Mouse (Mus musculus) lung, embryonic 15.5 days (tissue): Measurements from ENCODE around the gene Plppr2. TPM values are rescaled to one million over a fixed set of nuclear protein-coding genes. Genes with fewer than 3 reads are reported as not detected.

Experiments used
- ATAC-seq: fragments of 200-750 bp; cut with Nextera tagmentation; 2 replicates; pipeline ENCODE4 v1.8.0; 2017; ENCODE audit warnings: moderate number of reproducible peaks, borderline replicate concordance; ENCODE audit not compliant: low FRiP score, low TSS enrichment; ENCODE audit errors: extremely low read depth
- H3K27ac ChIP-seq: fragments of 300-500 bp; sonication (generic); 2 replicates; pipeline ENCODE4 v1.5.1; 2015; ENCODE audit warnings: moderate library complexity, mild to moderate bottlenecking, inconsistent platforms
- H3K27me3 ChIP-seq: fragments of 300-500 bp; sonication (generic); 2 replicates; pipeline ENCODE4 v1.6.1; 2015; ENCODE audit warnings: inconsistent platforms
- H3K36me3 ChIP-seq: fragments of 300-500 bp; sonication (generic); 2 replicates; pipeline ENCODE4 v1.6.1; 2015; ENCODE audit warnings: inconsistent platforms
- H3K4me1 ChIP-seq: fragments of 300-500 bp; sonication (generic); 2 replicates; pipeline ENCODE4 v1.6.1; 2015; ENCODE audit warnings: inconsistent platforms
- H3K4me2 ChIP-seq: fragments of 300-500 bp; sonication (generic); 2 replicates; pipeline ENCODE4 v1.6.1; 2015; ENCODE audit warnings: inconsistent platforms, mild to moderate bottlenecking, moderate library complexity
- H3K4me3 ChIP-seq: fragments of 300-500 bp; sonication (generic); 2 replicates; pipeline ENCODE4 v1.5.1; 2015; ENCODE audit warnings: mild to moderate bottlenecking, inconsistent platforms
- H3K9ac ChIP-seq: fragments of 300-500 bp; sonication (generic); 2 replicates; pipeline ENCODE4 v1.6.1; 2015; ENCODE audit warnings: inconsistent platforms
- H3K9me3 ChIP-seq: fragments of 300-500 bp; sonication (generic); 2 replicates; pipeline ENCODE4 v1.6.1; 2016; ENCODE audit warnings: inconsistent platforms
- WGBS: fragments of 180-500 bp; shearing (Covaris S2); methylation state at CpG from one replicate; pipeline ENCODE4 v1.1.7; 2015; 5-methylcytosine and 5-hydroxymethylcytosine counted together
- polyA plus RNA-seq: library from polyadenylated mRNA; unstranded; fragments of >200 nt; fragmentation: Nextera tagmentation; extraction: Ambion mirVana; gene quantifications from 2 replicates; pipeline ENCODE4 v1.2.1, GENCODE M21; 2015

Gene Plppr2
- polyA plus RNA-seq: 7.8 and 8.0 TPM in 2 replicates

DNA sequence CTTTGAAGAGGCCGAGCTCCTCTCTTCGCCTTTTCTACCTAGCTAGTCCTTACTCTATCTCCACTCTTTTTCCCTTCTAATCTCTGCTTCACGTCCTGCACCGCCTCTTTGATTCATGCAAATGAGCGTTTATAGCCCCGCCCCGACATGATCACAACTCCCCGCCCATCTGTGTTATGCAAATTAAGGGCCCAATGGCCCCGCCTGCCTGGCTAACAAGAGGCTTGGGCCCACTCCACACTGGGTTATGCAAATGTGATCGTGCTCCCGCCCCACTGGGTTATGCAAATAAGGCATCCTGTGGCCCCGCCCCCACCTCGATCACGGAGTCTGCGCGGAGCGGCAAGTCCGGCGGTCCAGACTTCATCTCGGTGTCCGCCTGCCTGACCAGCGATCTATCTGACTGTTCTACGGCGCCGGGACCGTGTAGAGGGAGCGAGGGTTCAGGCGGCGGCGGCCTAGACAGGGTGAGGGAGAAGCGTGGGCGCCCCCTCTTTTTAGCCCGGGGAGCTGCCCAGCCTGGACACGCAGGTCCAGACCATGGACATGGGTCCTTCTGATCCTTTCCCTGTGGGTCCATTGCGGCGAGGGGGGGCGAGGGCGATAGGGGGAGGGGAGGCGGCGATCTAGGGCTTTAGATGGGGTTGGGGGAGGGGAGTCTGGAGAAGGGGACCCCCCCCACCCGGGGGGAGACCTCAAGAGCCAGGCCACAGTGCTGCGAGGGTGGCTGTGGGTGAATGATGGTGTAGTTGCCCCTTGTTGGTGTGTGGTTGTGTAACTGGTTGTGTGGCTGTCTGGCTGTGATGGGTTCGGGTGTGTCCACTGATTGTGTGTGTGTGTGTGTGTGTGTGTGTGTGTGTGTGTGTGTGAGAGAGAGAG is at the start of gene Plppr2:
Gene Plppr2, plus strand, starts transcription at position 342 of the 879 bp plus-strand sequence.
- Histone ChIP-seq H3K27ac (peak within 1 kb of the TSS; percentile 69), H3K4me3 (peak within 1 kb of the TSS; percentile 60), H3K27me3 (no peaks in the 10 kb centered on the region), H3K4me2 (peak within 1 kb of the TSS; percentile 86), H3K9me3 (no peaks in the 10 kb centered on the region), H3K36me3 (no peaks in the 10 kb centered on the region), H3K9ac (peak within 1 kb of the TSS; percentile 52), H3K4me1 (peaks cover 15% of the 10 kb centered on the region)
- peak; percentile 98 for ATAC-seq
- 1% methylated on average over 43 of the region's 43 CpGs for WGBS

DNA sequence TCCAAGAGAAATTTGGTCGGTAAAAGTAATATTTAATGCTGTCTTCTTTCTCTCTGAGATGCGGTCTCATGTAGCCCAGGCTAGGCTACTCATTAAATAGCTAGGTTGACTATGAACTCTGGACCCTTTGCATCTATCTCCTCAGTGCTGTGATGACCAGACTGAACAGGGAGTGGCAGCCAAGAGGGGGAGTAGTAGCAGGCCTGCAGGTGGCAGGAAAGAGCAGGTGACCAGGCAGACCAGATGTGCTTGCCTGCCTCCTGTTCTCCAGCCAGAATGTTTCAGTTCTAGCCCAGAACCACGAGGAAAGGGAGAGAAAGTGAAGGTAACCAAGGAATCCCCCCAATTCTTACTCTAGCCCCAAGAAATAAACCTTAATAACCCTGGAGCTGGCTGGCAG is 47.6 kb upstream of the Plppr2 start:
- Histone ChIP-seq H3K9ac (no peak overlapping the region), H3K4me1 (no peaks in the 10 kb centered on the region), H3K4me2 (no peak overlapping the region), H3K9me3 (no peaks in the 10 kb centered on the region), H3K27me3 (0 out of 2 replicates have a peak, but pooled peaks cover 8% of the 10 kb centered on the region), H3K36me3 (no peaks in the 10 kb centered on the region), H3K4me3 (no peak overlapping the region), H3K27ac (no peak overlapping the region)
- WGBS: 60% methylated on average over 3 of the region's 3 CpGs
- no peak for ATAC-seq

DNA sequence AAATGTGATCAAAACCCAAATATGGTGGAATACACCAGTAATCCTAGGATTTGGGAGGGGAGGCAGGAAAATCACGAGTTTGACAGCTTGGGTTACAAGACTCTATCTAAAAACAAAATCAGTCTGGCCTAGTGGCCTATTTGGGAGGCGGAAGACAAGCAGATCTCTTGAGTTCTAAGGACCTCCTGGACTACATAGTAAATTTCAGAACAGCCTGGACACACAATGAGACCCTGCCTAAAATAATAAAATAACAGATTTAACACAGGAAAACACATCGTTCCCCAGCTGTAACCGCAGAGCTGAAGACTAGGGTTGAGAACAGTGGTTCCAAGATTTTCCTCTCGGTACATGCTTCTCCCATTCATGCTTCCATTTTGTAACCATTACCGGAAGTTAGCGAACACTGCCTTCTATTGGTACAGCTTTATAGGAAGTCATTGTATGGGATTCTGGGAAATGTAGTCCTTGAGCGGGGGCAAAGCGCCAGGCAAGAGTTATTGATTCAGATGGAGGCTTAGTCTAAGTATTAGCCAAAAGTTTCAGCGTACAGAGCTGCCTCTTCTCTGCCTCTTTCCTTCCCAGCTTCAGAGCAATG is 35.5 kb upstream of the Plppr2 start:
- H3K9ac ChIP-seq: no peak overlapping the region
- WGBS: 17% methylated on average over 10 of the region's 10 CpGs
- no peaks in the 10 kb centered on the region for H3K9me3 ChIP-seq
- no peaks in the 10 kb centered on the region for H3K36me3 ChIP-seq
- ATAC-seq: peak; percentile 85
- H3K4me2 ChIP-seq: peak overlapping the region; percentile 54
- no peak overlapping the region for H3K27ac ChIP-seq
- 0 out of 2 replicates have a peak, but pooled peaks cover 4% of the 10 kb centered on the region for H3K4me1 ChIP-seq
- peak overlapping the region; percentile 41 for H3K4me3 ChIP-seq
- H3K27me3 ChIP-seq: peaks cover 7% of the 10 kb centered on the region; the same call in 1 of the 2 replicates

DNA sequence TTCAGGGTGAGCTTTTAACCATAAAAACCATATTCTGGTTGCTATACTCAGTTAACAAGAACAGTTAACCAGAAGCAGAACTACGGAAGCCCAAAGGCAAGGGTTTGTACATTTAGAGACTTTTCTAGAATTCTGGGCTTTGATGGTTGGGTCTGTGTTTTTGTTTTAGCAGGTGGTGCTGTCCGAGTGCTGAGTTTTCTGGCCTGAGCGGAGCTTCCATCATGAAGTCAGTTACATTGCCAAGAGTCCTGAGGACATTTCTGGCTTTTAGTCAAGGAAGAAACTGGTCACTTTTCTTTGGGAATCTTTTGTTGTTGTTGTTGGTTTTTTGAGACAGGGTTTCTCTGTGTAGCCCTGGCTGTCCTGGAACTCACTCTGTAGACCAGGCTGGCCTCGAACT is 32.8 kb upstream of the Plppr2 start:
- no peak overlapping the region for H3K27ac ChIP-seq
- H3K9ac ChIP-seq: no peak overlapping the region
- H3K27me3 ChIP-seq: peaks cover 3% of the 10 kb centered on the region; the same call in 1 of the 2 replicates
- WGBS: 86% methylated on average over 4 of the region's 4 CpGs
- H3K4me3 ChIP-seq: no peak overlapping the region
- ATAC-seq: no peak
- 0 out of 2 replicates have a peak, but pooled peaks cover 4% of the 10 kb centered on the region for H3K4me1 ChIP-seq
- H3K9me3 ChIP-seq: no peaks in the 10 kb centered on the region
- no peak overlapping the region for H3K4me2 ChIP-seq
- no peaks in the 10 kb centered on the region for H3K36me3 ChIP-seq

DNA sequence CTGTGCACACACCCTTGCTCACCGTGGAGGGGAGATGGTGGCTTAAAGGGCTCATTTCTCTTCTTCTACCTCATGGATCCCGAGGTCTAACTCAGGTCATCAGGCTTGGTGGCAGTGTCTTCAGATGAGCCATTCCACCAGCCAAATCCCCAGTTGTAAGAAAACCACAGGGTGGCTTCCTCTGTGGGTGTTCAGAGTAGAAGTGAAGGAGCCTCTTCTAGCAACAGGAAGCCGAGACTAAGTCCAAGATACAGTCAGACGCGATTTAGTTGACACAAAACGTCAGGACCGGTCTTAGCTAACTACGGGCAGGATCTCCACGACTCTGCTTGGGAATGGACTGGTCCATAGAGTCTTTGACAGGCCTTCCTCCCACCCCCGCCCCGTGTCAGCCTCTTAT is 28.6 kb upstream of the Plppr2 start:
- Histone ChIP-seq H3K9ac (no peak overlapping the region), H3K4me2 (no peak overlapping the region), H3K4me3 (no peak overlapping the region), H3K27ac (no peak overlapping the region), H3K9me3 (no peaks in the 10 kb centered on the region), H3K36me3 (no peaks in the 10 kb centered on the region), H3K4me1 (no peaks in the 10 kb centered on the region), H3K27me3 (no peaks in the 10 kb centered on the region; the same call in 1 of the 2 replicates)
- ATAC-seq: no peak
- WGBS: 70% methylated on average over 11 of the region's 11 CpGs

DNA sequence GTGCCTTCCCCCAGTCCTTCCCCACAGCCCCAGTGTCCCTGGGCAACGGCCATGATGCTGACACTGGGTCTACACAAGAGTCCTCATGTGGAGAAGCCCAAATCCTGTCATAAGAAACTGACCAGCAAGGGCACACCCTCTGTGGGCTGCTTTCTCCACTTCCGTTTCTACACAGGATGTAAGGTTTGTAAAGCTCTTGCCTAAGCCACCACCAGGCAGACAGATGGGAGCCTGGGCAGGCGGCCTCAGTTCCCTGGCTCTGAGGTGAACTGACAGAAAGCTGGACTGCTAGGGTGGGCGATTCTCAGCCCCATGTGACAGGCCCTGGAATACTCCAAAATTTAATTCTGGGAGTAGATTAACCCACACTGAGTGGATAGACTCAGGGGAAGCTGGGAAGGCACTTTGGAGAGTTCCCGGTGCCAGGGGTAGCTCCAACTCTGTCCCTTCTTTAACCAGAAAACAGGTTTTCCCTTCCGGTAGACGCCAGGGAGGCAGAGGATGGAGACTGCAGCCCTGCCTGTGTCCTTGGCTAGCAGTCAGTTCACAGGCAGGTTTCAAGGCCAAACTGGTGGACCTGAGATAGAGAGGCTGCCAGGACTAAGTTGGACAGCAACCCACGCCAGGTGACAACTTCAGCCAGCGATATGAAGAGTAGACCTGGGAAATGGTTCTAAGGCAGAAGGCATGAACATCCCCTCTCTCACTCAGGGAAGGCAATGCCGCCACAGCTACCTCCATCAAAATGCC is 27.2 kb upstream of the Plppr2 start:
- Histone ChIP-seq H3K27me3 (no peaks in the 10 kb centered on the region), H3K36me3 (no peaks in the 10 kb centered on the region), H3K4me1 (no peaks in the 10 kb centered on the region), H3K4me3 (no peak overlapping the region), H3K27ac (no peak overlapping the region), H3K4me2 (no peak overlapping the region), H3K9me3 (no peaks in the 10 kb centered on the region), H3K9ac (no peak overlapping the region)
- 67% methylated on average over 10 of the region's 10 CpGs for WGBS
- ATAC-seq: no peak; the same call in 1 of the 2 replicates

DNA sequence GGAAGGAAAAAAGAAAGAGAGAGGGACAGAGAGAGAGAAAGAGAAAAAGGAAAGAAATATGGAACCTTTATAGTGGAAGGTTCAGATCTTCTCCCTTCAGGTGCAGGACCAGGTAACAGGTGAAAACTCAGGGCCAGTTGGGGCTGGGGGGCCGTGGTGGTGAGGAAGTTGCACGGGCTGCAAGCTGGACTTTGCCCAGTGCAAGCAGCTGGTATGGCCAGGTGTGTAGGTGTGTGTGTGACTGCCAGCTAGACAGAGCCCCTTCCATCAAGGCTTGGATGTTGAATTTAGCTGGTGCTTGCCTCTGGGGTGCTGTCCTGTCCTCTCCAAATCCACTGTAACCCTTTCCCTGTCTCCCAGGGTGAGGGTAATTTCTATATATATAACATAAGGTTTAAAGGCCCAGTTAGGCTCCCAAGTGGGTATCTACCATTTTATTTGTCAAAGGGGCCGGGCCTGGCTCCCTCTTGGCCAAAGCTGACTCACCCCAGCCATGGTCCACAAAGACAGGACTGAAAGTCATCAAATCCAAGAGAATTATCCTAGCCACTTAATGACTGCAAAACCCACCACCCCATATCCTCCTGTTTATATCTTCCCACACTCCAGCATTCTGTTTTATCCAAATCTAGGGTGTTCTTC is 19.9 kb upstream of the Plppr2 start:
- Histone ChIP-seq H3K36me3 (no peaks in the 10 kb centered on the region), H3K9ac (no peak overlapping the region), H3K4me2 (peak overlapping the region; percentile 98), H3K27ac (no peak overlapping the region), H3K4me3 (peak overlapping the region; percentile 62), H3K27me3 (peaks cover 4% of the 10 kb centered on the region), H3K4me1 (peaks cover 18% of the 10 kb centered on the region), H3K9me3 (no peaks in the 10 kb centered on the region)
- ATAC-seq: no peak
- 57% methylated on average over 3 of the region's 3 CpGs for WGBS

DNA sequence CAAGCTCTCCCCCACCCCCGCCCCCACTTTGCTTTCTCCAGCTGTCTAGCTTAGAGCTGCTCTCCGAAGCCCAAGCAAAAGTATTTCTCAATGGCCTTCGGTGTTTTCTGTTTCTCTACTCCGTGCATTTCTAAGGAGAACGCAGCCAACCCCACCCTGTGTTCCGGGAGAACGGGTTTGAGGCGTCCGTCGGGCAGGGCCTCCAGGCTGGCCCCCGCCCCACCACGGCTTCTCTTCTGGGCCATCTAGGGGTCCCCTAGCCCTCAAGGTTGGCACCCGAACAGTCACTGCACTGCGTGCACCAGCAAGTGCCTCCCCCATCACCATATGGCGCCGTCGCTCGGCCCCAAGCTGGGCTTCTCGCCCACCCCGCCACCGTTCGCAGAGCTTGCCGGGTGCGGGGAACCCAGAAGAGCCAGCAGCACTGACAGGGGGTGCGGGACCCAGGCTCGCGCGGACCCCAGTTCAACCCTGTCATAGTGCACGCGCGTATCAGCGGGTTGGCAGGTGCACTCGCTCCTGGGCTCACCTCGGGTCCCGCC is 19.3 kb upstream of the Plppr2 start:
- Histone ChIP-seq H3K27ac (peak overlapping the region; percentile 3; the same call in 1 of the 2 replicates), H3K4me2 (peak overlapping the region; percentile 98), H3K9me3 (no peaks in the 10 kb centered on the region), H3K4me3 (peak overlapping the region; percentile 62), H3K9ac (peak overlapping the region; percentile 60), H3K4me1 (peaks cover 18% of the 10 kb centered on the region), H3K36me3 (no peaks in the 10 kb centered on the region), H3K27me3 (peaks cover 4% of the 10 kb centered on the region)
- ATAC-seq: no peak
- WGBS: under 1% methylated on average over 35 of the region's 35 CpGs

DNA sequence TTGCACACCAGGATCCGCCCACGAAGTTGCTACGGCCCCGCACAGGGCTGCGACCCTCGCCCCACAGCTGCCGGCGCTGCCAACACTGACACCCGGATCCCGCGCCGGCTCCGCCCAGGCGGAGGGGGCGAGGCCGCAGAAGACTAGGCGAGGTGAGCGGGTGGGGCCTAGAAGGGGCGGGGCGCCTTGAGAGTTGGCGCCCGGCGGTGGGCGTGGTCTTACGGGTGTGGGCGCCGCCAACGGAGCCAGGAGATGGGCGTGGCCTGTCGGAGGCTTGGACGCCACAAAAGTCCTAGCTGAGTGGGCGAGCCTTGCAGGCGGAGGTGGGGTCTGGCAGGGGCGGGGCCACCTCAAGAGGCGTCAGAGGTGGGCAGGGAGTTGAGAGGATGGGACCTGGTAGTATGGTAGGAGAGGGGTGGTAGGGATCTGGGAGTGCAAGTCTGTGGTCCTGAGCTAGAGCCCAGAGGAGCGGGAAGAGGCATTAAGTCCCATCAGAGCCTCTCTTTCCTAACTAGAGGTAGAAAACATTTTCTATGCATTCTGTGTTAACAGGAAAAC is 18.7 kb upstream of the Plppr2 start, which contains the start of gene Rab3d:
Gene Rab3d, minus strand, starts transcription at position 158 of the 558 bp plus-strand sequence.
- ATAC-seq: peak; percentile 92
- H3K4me1 ChIP-seq: peaks cover 18% of the 10 kb centered on the region
- peak within 1 kb of the TSS; percentile 60 for H3K9ac ChIP-seq
- peak within 1 kb of the TSS; percentile 98 for H3K4me2 ChIP-seq
- under 1% methylated on average over 36 of the region's 36 CpGs for WGBS
- H3K27me3 ChIP-seq: peaks cover 4% of the 10 kb centered on the region
- H3K4me3 ChIP-seq: peak within 1 kb of the TSS; percentile 62
- H3K36me3 ChIP-seq: no peaks in the 10 kb centered on the region
- no peaks in the 10 kb centered on the region for H3K9me3 ChIP-seq
- peak within 1 kb of the TSS; percentile 37 for H3K27ac ChIP-seq

DNA sequence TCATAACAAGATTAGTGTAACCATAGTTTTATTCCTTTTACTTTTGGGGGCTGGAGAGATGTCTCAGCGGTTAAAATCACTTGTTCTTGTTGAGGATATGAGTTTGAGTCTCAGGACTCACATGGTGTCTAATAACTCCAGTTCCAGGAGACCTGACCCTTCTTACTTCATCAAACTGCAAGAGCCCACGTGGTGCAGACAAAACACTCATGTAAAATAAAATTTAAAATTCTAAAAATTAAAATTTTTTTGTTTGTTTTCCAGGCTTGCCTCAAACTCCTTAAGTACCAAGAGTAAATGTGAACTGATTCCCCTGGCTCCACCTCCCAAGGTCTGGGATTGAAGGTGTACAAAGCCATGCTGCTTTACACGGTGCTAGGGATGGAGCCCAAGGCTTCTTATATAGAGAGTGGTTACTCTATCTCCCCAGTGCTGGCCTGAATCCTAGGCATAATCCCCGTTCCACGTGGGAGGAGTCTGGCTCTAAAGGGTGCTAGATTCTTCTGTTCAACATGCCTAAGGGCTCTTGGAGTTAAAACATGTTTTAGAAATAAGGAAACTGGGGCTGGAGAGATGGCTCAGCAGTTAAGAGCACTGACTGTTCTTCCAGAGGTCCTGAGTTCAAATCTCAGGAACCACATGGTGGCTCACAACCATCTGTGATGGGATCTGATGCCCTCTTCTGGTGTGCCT is 18.0 kb upstream of the Plppr2 start:
- Histone ChIP-seq H3K36me3 (no peaks in the 10 kb centered on the region), H3K9me3 (no peaks in the 10 kb centered on the region), H3K27ac (peak overlapping the region; percentile 37), H3K4me3 (peak overlapping the region; percentile 62), H3K4me1 (peaks cover 23% of the 10 kb centered on the region), H3K9ac (no peak overlapping the region), H3K4me2 (peak overlapping the region; percentile 98), H3K27me3 (peaks cover 4% of the 10 kb centered on the region)
- 16% methylated on average over 5 of the region's 5 CpGs for WGBS
- no peak for ATAC-seq
